Mouse (Mus musculus) cerebellum, adult 2 months (tissue): ENCODE data around the gene Tent5c. TPM values are rescaled to one million over a fixed set of nuclear protein-coding genes. Genes with fewer than 3 reads are reported as not detected.
A peak's percentile ranks its signal among the peaks of the same experiment; 100 is the strongest.

Experiments used
- DNase-seq, 2 experiments: peaks; one replicate each; pipeline ENCODE4 v3.0.0; 2021
- H3K27ac ChIP-seq: fragments of 200-500 bp; 2 replicates; pipeline ENCODE4 v1.5.1; 2012; ENCODE audit warnings: low read length, control low read depth, inconsistent platforms; ENCODE audit not compliant: insufficient read depth
- H3K27me3 ChIP-seq: fragments of 200-500 bp; 2 replicates; pipeline ENCODE4 v1.6.1; 2012; ENCODE audit warnings: inconsistent platforms, mild to moderate bottlenecking, low read length, moderate library complexity; ENCODE audit not compliant: control insufficient read depth, insufficient read depth
- H3K4me1 ChIP-seq: fragments of 200-500 bp; 2 replicates; pipeline ENCODE4 v1.6.1; 2011; ENCODE audit warnings: low read length; ENCODE audit not compliant: control insufficient read depth, insufficient read depth
- H3K4me3 ChIP-seq: fragments of 200-500 bp; replicated peaks from 2 replicates; pipeline ENCODE3; 2011; ENCODE audit warnings: mild to moderate bottlenecking, low read depth, low read length, control low read depth; ENCODE audit not compliant: insufficient read depth
- CTCF ChIP-seq: fragments of 200-500 bp; IDR thresholded peaks from 2 replicates; pipeline ENCODE4 v1.5.1; 2011; ENCODE audit warnings: low read depth, mild to moderate bottlenecking, control low read depth, low read length, moderate library complexity, borderline replicate concordance; ENCODE audit not compliant: insufficient read depth
- POLR2A ChIP-seq: fragments of 200-500 bp; IDR thresholded peaks from 2 replicates; pipeline ENCODE4 v1.6.1; 2011; ENCODE audit warnings: low read length, control low read depth, borderline replicate concordance; ENCODE audit not compliant: insufficient read depth
- WGBS: fragments of 180-500 bp; shearing (Covaris S2); methylation state at CpG from one replicate; pipeline ENCODE4 v1.1.7; 2018; 5-methylcytosine and 5-hydroxymethylcytosine counted together
- polyA plus RNA-seq: library from polyadenylated mRNA; depleted of rRNA; stranded (reverse); fragments of >200 nt; gene quantifications from 2 replicates; pipeline ENCODE4 v1.2.3, GENCODE M21; 2012

Gene Tent5c
- polyA plus RNA-seq, 1 experiment: 0.88 TPM

DNA sequence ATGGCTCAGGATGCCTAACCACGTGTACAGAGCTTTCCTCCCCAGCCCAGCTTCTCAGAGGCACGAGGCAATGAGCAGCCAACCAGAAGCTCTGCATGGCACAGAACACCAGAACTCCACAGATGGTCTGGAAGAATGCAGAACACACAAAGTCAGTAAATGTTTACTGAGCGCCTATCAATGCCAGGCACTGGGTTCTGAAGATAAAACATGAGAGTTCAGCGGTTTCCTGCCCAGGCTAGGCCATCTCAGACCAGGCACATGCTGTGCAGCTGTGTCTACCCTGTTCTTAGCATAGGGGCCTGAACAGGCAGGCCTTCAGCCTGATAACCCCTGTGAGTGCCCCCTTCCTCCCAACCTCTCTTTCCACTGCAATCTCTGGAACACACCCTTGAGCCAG lies 59.5 kb downstream of the Tent5c start:
- H3K4me3 ChIP-seq: no peak overlapping the region
- H3K4me1 ChIP-seq: no peaks in the 10 kb centered on the region
- no peaks in the 10 kb centered on the region for H3K27me3 ChIP-seq
- no peak overlapping the region for H3K27ac ChIP-seq
- TF ChIP-seq POLR2A: no peak
- TF ChIP-seq CTCF: no peak
- 36% methylated on average over 4 of the region's 4 CpGs for WGBS
- DNase-seq: no peak

DNA sequence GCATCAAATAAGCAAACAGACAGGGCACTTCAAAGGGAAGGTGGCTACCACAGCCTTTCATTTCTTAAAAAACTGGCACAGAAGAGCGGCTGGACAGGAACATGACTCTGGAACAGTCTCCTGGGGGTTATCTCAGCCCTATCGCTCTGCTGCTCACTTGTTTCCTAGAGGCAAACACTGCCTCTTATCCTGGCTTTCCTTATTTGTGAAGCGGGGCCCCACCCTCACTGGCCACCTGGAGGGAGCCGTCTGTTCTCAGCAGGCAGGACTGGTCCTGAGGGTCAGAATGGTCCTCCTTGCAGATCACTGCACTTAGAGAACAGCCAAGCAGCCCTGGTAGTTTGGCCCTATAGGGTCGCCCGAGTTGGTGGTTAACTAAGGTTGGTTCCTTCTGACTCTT lies 61.6 kb downstream of the Tent5c start:
- 53% methylated on average over 6 of the region's 6 CpGs for WGBS
- Histone ChIP-seq H3K4me1 (no peaks in the 10 kb centered on the region), H3K4me3 (no peak overlapping the region), H3K27ac (no peak overlapping the region), H3K27me3 (no peaks in the 10 kb centered on the region)
- DNase-seq: no peak
- TF ChIP-seq CTCF: no peak
- TF ChIP-seq POLR2A: no peak

DNA sequence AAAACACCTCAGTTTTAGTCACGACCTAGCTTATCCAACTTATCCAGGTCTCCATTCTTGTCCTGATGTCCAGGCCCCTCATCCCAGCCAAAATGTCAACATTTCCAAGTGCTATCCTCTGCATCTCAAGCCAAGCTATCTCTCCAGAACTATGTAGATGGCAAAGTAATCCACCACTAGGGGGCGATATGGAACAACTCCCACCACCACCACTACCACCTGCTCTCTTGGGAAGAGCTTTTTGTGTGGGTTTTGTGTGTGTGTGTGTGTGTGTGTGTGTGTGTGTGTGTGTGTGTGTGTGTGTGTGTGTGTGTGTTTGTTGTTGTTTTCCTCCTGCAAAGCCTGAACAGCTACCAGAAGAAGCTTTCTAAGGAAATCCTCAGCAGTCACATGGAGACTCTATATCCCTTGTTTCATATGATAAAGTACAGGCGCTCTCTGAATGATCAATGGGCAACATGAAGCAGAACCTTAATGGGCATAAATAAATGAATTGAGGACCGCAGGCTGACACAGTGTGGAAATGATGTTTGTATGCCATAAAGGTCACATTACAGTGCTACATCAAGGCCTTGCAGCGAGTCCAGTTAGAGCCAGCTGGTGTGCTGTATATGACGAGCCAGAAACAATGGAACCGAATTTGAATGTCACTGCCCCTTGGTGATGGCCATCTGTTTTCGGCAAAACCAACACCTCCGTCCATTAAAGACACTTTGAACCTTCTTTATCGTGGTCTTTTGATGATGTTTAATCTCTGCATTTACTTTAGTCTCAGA lies 66.5 kb downstream of the Tent5c start:
- DNase-seq: peak in 1 of 2 experiments; percentile 17
- Histone ChIP-seq H3K27ac (no peak overlapping the region), H3K4me1 (no peaks in the 10 kb centered on the region), H3K27me3 (no peaks in the 10 kb centered on the region), H3K4me3 (no peak overlapping the region)
- WGBS: 57% methylated on average over 10 of the region's 10 CpGs
- TF ChIP-seq CTCF (peak; percentile 39; the same call in 1 of the 2 replicates), POLR2A (no peak)

DNA sequence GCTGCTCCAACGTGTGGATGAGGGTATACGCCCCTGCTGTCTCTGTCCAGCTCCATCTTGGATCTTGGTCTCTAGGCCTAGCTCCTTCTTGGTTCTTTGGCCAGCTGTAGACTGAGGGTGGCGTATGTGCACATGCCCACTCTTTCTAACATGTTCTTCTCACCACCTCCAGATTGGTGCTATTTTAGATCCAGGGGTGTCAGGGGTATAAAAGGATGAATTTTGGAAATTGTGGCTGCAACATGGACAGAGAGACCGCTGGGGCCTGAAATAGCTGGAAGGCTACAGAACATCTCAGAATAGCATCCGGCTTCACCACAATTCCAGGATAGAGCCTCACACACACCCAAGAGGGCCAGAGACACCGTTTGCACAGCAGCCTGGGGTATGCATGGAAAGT lies 67.8 kb downstream of the Tent5c start:
- DNase-seq: no peak
- Histone ChIP-seq H3K4me1 (no peaks in the 10 kb centered on the region), H3K27me3 (no peaks in the 10 kb centered on the region), H3K27ac (no peak overlapping the region), H3K4me3 (no peak overlapping the region)
- WGBS: 90% methylated on average over 6 of the region's 6 CpGs
- TF ChIP-seq POLR2A (no peak), CTCF (no peak)

DNA sequence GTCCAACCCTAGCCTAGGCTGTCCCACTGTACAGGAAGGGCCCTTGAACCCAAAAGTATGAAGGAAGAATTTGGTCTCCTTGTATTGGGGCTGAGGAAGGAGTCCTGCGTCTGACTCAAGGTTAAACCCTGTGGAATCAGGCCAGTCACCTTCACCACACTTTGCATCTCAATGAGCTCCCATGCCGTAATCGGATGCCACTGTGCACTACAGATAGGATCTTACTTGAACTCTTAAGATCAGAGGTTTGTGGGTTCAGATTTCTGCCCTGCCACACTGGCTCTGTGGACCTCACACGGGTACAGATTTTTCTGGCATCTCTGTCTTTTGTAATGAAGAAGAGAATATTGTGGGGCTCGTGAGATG lies 68.5 kb downstream of the Tent5c start:
- Histone ChIP-seq H3K27ac (no peak overlapping the region), H3K4me1 (no peaks in the 10 kb centered on the region), H3K4me3 (no peak overlapping the region), H3K27me3 (no peaks in the 10 kb centered on the region)
- no peak for TF ChIP-seq POLR2A
- no peak for TF ChIP-seq CTCF
- WGBS: 73% methylated on average over 5 of the region's 5 CpGs
- DNase-seq: no peak

DNA sequence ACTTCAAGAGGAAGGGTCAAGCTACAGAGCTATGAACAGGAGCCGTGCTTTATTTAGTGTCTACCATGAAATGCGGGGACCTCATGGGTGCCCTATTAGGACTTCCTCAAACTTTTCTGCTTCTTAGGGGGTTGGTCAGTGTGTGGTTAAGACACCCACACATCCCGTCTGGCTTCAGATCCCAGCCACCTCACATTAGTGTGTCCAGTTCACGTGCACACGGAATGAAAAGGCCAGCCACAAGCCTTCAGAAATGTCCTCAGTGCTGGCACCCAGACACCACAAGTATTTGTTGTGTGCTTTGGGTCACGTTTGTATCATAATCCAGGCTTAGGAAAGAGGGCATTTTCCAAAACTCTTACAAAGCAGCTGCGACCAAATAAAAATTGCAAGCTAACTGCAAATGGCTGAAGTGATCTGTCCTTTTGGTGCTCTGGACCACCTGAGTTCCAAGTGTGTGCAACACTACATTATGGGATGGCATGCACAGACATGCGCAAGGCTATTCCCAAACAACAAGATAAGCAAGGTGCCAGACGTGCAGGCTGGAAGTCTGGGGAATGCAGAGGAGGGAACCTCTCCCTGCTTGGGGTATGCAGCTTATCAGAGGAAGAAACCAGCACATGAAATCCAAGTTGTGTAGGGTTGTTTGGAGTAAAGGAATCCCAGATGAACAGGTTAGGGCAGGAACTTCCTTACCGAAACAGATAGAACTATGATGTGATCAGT lies 69.0 kb downstream of the Tent5c start:
- Histone ChIP-seq H3K4me1 (no peaks in the 10 kb centered on the region), H3K27ac (no peak overlapping the region), H3K27me3 (no peaks in the 10 kb centered on the region), H3K4me3 (no peak overlapping the region)
- 81% methylated on average over 10 of the region's 10 CpGs for WGBS
- no peak for DNase-seq
- TF ChIP-seq POLR2A (no peak), CTCF (no peak)

DNA sequence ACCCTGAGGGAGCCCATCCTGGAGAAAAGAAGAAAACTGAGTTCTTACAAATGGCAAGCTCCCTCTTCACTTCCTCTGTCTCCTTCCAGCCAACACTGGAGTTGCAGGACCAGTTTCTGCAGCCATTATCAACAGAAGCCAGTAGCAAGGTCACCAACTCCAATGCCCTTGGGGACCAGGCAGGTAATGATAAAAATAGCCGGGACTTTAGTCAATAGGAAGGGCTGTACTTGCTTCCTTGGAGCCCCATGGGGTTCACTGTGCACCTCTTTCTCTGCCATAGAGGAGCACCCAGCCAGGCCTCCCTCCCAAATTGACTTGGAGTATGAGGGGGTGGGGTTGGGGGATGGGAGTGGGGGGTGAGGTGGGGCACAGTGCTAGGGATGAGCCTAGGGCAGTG lies 70.7 kb downstream of the Tent5c start:
- 69% methylated on average over 1 of the region's 1 CpGs for WGBS
- no peak for DNase-seq
- Histone ChIP-seq H3K27ac (no peak overlapping the region), H3K4me1 (no peaks in the 10 kb centered on the region), H3K4me3 (no peak overlapping the region), H3K27me3 (no peaks in the 10 kb centered on the region)
- no peak for TF ChIP-seq CTCF
- no peak for TF ChIP-seq POLR2A
